Mouse (Mus musculus) neural tube, embryonic 13.5 days (tissue): Measurements from ENCODE around the gene Fam234a. TPM values are rescaled to one million over a fixed set of nuclear protein-coding genes. Genes with fewer than 3 reads are reported as not detected.

Experiments
- polyA plus RNA-seq: library from polyadenylated mRNA; unstranded; fragments of >200 nt; fragmentation: Nextera tagmentation; extraction: Ambion mirVana; gene quantifications from 2 replicates; pipeline ENCODE4 v1.2.1, GENCODE M21; 2015

Fam234a gene
- polyA plus RNA-seq, 1 experiment from 2014 or later: 33.7 TPM

Other genes starting within 250 kb of the Fam234a start
- 25.9 and 28.3 TPM in 2 replicates for gene Rab11fip3, start 174.7 kb downstream of the Fam234a start, polyA plus RNA-seq
- gene Decr2, start 153.9 kb downstream of the Fam234a start, polyA plus RNA-seq: 32.7 and 35.1 TPM in 2 replicates
- 29.6 and 32.2 TPM in 2 replicates for gene Nme4, start 148.6 kb downstream of the Fam234a start, polyA plus RNA-seq
- gene Tmem8, start 130.9 kb downstream of the Fam234a start, polyA plus RNA-seq: 3.3 TPM in 2 replicates
- 171 and 174 TPM in 2 replicates for gene Mrpl28, start 120.7 kb downstream of the Fam234a start, polyA plus RNA-seq
- 7.1 and 11.6 TPM in 2 replicates for gene Axin1, start 105.6 kb downstream of the Fam234a start, polyA plus RNA-seq
- 0.45 TPM in 1 of 2 replicates, not detected in the other for gene Pdia2, start 45.2 kb downstream of the Fam234a start, polyA plus RNA-seq
- 11.5 and 15.9 TPM in 2 replicates for gene Rgs11, start 41.3 kb downstream of the Fam234a start, polyA plus RNA-seq
- gene Arhgdig, start 36.5 kb downstream of the Fam234a start, polyA plus RNA-seq: 102 and 117 TPM in 2 replicates
- gene Luc7l, start 8.7 kb upstream of the Fam234a start, polyA plus RNA-seq: 113 and 116 TPM in 2 replicates
- gene Neurl1b, start 170.6 kb upstream of the Fam234a start, polyA plus RNA-seq: 0.47 and 0.49 TPM in 2 replicates